ENCODE assay signal across 31 mouse cellular contexts in the genomic region with DNA sequence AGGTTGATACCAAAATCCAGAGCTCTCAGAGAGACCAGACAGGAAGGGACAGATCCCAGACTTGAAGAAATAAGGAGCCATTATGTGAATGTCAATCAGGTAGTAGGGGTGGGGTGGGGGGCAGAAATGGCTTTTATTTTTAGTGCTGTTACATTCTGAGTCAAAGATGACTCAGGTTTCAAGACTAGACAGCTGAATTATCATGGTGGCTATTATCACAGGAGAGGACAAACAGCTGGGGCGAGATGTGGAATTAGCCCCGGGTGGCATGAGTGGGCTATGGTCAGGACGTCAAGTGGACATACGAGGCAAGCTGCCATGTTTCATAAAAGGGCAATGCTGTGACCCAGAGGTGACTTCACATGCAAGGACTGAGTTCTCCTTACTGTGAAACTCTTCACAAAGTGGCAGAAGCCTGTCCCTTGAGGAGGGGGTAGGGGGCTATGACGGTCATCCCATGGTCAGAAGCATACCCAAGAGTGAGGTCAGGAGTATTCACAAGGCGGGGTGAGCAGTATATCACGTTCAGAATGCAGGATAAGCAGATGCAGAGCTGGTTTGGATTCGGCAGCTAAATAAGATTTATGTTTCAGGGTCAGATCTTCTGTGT. TPM values are rescaled to one million over a fixed set of nuclear protein-coding genes. Genes with fewer than 3 reads are reported as not detected.
A peak's percentile ranks its signal among the peaks of the same experiment; 100 is the strongest.
DNase-seq lines count a peak whose midpoint lies in the region; ATAC-seq and TF ChIP-seq lines count a peak whose summit lies in the region.
"Had no signal": no experiment of that assay in that cellular context is flagged by ENCODE, and none has a peak within 500 bp of the region (broad histone marks: within the 10 kb centered on the region; RNA-seq: fewer than 3 reads in every experiment).

No protein-coding gene starts in this region.

- H3K4me1 ChIP-seq in megakaryocyte, embryonic 14.5 days, result peaks cover 80% of the 10 kb centered on the region
- peaks cover 43 to 70% of the 10 kb centered on the region in 2 experiments for H3K4me1 ChIP-seq in CH12.LX (ENCODE audit: control insufficient read depth in 1 of 2, insufficient read depth in 2 of 2)
- H3K4me1 ChIP-seq: embryonic facial prominence, embryonic 10.5 days; forebrain, embryonic 12.5 days; forebrain, embryonic 15.5 days had no signal

- H3K9me3 ChIP-seq in megakaryocyte, embryonic 14.5 days, result no peaks in the 10 kb centered on the region
- no peaks in the 10 kb centered on the region for H3K9me3 ChIP-seq in CH12.LX (replicated peaks; ENCODE audit: low read length)
- H3K9me3 ChIP-seq: embryonic facial prominence, embryonic 10.5 days; embryonic facial prominence, embryonic 13.5 days; forebrain, embryonic 12.5 days; forebrain, embryonic 15.5 days; heart, embryonic 13.5 days had no signal

- H3K4me2 ChIP-seq in CH12.LX (ENCODE audit: insufficient read depth, low read depth, poor library complexity, severe bottlenecking), result peak overlapping the region; percentile 9; the same call in 1 of the 2 replicates
- H3K4me2 ChIP-seq: embryonic facial prominence, embryonic 13.5 days; forebrain, embryonic 12.5 days; forebrain, embryonic 15.5 days; heart, embryonic 13.5 days; hindbrain, embryonic 14.5 days had no signal

- DNase-seq in adrenal gland, postnatal 10 days, result peak; percentile 20
- no peak for DNase-seq in adrenal gland, postnatal 25 days
- no peak for DNase-seq in CH12.LX (ENCODE audit: extremely low read depth)
- no peak for DNase-seq in lung, postnatal 4 days
- DNase-seq: cerebellum, adult 11 months; cerebellum, adult 2 months; cerebellum, adult 9-11 months; cerebellum, postnatal 25 days; embryo, embryonic 11 days; gastrocnemius, postnatal 10 days; heart, adult 18-20 months; heart, postnatal 14 days; heart, postnatal 4 days; kidney, adult 18-20 months had no signal

- peak overlapping the region; percentile 93 for H3K27ac ChIP-seq in CH12.LX (ENCODE audit: insufficient read depth, low read depth)
- H3K27ac ChIP-seq: embryonic facial prominence, embryonic 10.5 days; embryonic facial prominence, embryonic 13.5 days; forebrain, embryonic 12.5 days; forebrain, embryonic 15.5 days; heart, embryonic 13.5 days; hindbrain, embryonic 14.5 days; hindbrain, postnatal 0 days had no signal

- no peaks in the 10 kb centered on the region for H3K27me3 ChIP-seq in megakaryocyte, embryonic 14.5 days (replicated peaks)
- H3K27me3 ChIP-seq in CH12.LX (replicated peaks), result no peaks in the 10 kb centered on the region
- H3K27me3 ChIP-seq: embryonic facial prominence, embryonic 13.5 days; forebrain, embryonic 12.5 days; forebrain, embryonic 15.5 days had no signal

- 0 out of 2 replicates have a peak, but pooled peaks cover 2% of the 10 kb centered on the region for H3K79me2 ChIP-seq in CH12.LX (replicated peaks; ENCODE audit: control insufficient read depth, extremely low read depth, insufficient read depth, poor library complexity, severe bottlenecking)

- no peak for TF ChIP-seq RAD21 in CH12.LX (IDR thresholded peaks at IDR 0.05; ENCODE audit: low read depth, low read length)

- dilution Hi-C loops in CH12.LX (cut with MboI; ENCODE audit: extremely low pct_ligation_motif_present, extremely low pct_unique_long_range_greater_than_20kb, low sequenced_read_pairs), result no loop called here

- TF ChIP-seq POLR2A in CH12.LX (IDR thresholded peaks at IDR 0.05; ENCODE audit: low read depth, low read length), result no peak

- peak overlapping the region; percentile 30 for H3K4me3 ChIP-seq in megakaryocyte, embryonic 14.5 days (replicated peaks)
- H3K4me3 ChIP-seq in CH12.LX (replicated peaks in 1 of 3; ENCODE audit: low read depth in 2 of 3, low read length in 2 of 3, poor library complexity in 1 of 3), result no peak overlapping the region
- H3K4me3 ChIP-seq: embryonic facial prominence, embryonic 10.5 days; embryonic facial prominence, embryonic 13.5 days; erythroblast, embryonic 14.5 days; forebrain, embryonic 12.5 days; forebrain, embryonic 15.5 days; heart, embryonic 13.5 days had no signal

- in situ Hi-C loops in CH12.LX (cut with MboI; ENCODE audit: low pct_ligation_motif_present, low pct_unique_long_range_greater_than_20kb, low sequenced_read_pairs), result no loop called here

- no peaks in the 10 kb centered on the region for H3K36me3 ChIP-seq in megakaryocyte, embryonic 14.5 days (replicated peaks; ENCODE audit: low read length)
- no peaks in the 10 kb centered on the region for H3K36me3 ChIP-seq in CH12.LX (replicated peaks in 1 of 2; ENCODE audit: control insufficient read depth in 1 of 2, insufficient read depth in 1 of 2, low read length in 1 of 2)
- H3K36me3 ChIP-seq: embryonic facial prominence, embryonic 10.5 days; embryonic facial prominence, embryonic 13.5 days; forebrain, embryonic 12.5 days; forebrain, embryonic 15.5 days; heart, embryonic 13.5 days had no signal

- TF ChIP-seq CTCF in CH12.LX (conservative IDR thresholded peaks at IDR 0.05 in 1 of 2, IDR thresholded peaks at IDR 0.05 in 1 of 2; ENCODE audit: low read depth in 2 of 2, low read length in 2 of 2), result no peak

- peak; percentile 75; the same call in 1 of the 2 replicates for TF ChIP-seq EP300 in CH12.LX (IDR thresholded peaks at IDR 0.05; ENCODE audit: low read length)

- peak overlapping the region; percentile 25 for H3K9ac ChIP-seq in CH12.LX (ENCODE audit: insufficient read depth, low read depth)
- H3K9ac ChIP-seq: embryonic facial prominence, embryonic 13.5 days; forebrain, embryonic 12.5 days; forebrain, embryonic 15.5 days; heart, embryonic 13.5 days; hindbrain, embryonic 14.5 days had no signal

- ATAC-seq in megakaryocyte, adult 5-6 weeks (ENCODE audit: poor library complexity, severe bottlenecking), result no peak
- ATAC-seq: forebrain, embryonic 15.5 days; hindbrain, postnatal 0 days; inflammation-experienced regulatory T-cells, adult 6 months; intestine, embryonic 16.5 days had no signal

TF ChIP-seq in CH12.LX, 34 proteins besides CTCF, POLR2A, EP300 and RAD21 (continues in another document):
- no peak for TF ChIP-seq GABPA (IDR thresholded peaks at IDR 0.05; ENCODE audit: insufficient replicate concordance, low read depth, low read length)
- TF ChIP-seq MAZ (IDR thresholded peaks at IDR 0.05; ENCODE audit: low read depth, low read length), result peak; percentile 80
- no peak for TF ChIP-seq ZMIZ1 (IDR thresholded peaks at IDR 0.05; ENCODE audit: low read depth, low read length)
- no peak for TF ChIP-seq USF1 (IDR thresholded peaks at IDR 0.05; ENCODE audit: low read depth, low read length)
- no peak for TF ChIP-seq E2F4 (IDR thresholded peaks at IDR 0.05; ENCODE audit: insufficient replicate concordance, low read depth, low read length)
- TF ChIP-seq KAT2A (IDR thresholded peaks at IDR 0.05; ENCODE audit: insufficient replicate concordance, low read length), result no peak
- TF ChIP-seq IRF4 (IDR thresholded peaks at IDR 0.05; ENCODE audit: low read depth, low read length), result peak; percentile 94
- TF ChIP-seq RCOR1 (conservative IDR thresholded peaks at IDR 0.05; ENCODE audit: low read depth, low read length), result no peak
- no peak for TF ChIP-seq HCFC1 (IDR thresholded peaks at IDR 0.05; ENCODE audit: low read depth, low read length)
- peak; percentile 93 for TF ChIP-seq ETS1 (conservative IDR thresholded peaks at IDR 0.05; ENCODE audit: low read depth, low read length)
- TF ChIP-seq ZNF384 (IDR thresholded peaks at IDR 0.05; ENCODE audit: low read depth, low read length), result no peak

RNA-seq across cellular contexts. Expression of a gene that starts 27.4 kb away (rescaled TPM):
- total RNA-seq in adrenal gland, postnatal 10 days (2021), result 1 to 10 TPM; 4.6 to 8.5 TPM
- total RNA-seq in adrenal gland, postnatal 25 days (2021), result 1.5 TPM in 2 replicates
- 2.8 and 5.0 TPM in 2 replicates for polyA plus RNA-seq in megakaryocyte, embryonic 14.5 days (2012; ENCODE audit: insufficient read depth, low replicate concordance)
- total RNA-seq in megakaryocyte, adult 5-6 weeks (2015), result 0.38 and 3.9 TPM in 2 replicates
- total RNA-seq in megakaryocyte, adult 5-6 weeks (2017), result 1.8 TPM in 1 of 2 replicates, not detected in the other
- 1.0 and 3.6 TPM in 2 replicates for total RNA-seq in CH12.LX (2012; rRNA removed)
- 0.17 and 0.30 TPM in 2 replicates for total RNA-seq in CH12.LX (2014; rRNA removed)
- 0.35 and 1.1 TPM in 2 replicates for polyA plus RNA-seq in CH12.LX (2012; ENCODE audit: insufficient read length, low read depth)

RNA-seq across cellular contexts. Expression of a gene that starts 42.5 kb away (rescaled TPM):
- not detected for total RNA-seq in adrenal gland, postnatal 10 days (2021)
- total RNA-seq in adrenal gland, postnatal 25 days (2021), result not detected in 2 replicates
- polyA plus RNA-seq in megakaryocyte, embryonic 14.5 days (2012; ENCODE audit: insufficient read depth, low replicate concordance), result 272 and 1,896 TPM in 2 replicates
- total RNA-seq in megakaryocyte, adult 5-6 weeks (2015), result not detected in 2 replicates
- not detected in 2 replicates for total RNA-seq in megakaryocyte, adult 5-6 weeks (2017)
- 0.42 TPM in 1 of 2 replicates, not detected in the other for total RNA-seq in CH12.LX (2012; rRNA removed)
- not detected in 2 replicates for total RNA-seq in CH12.LX (2014; rRNA removed)
- polyA plus RNA-seq in CH12.LX (2012; ENCODE audit: insufficient read length, low read depth), result 0.87 TPM in 1 of 2 replicates, not detected in the other
- total RNA-seq: adrenal gland, postnatal 4 days; gastrocnemius, postnatal 10 days; gastrocnemius, postnatal 4 days; hindbrain, postnatal 0 days; MEL had no signal
- polyA plus RNA-seq: cerebellum, adult 2 months; cortical plate, adult 2 months; embryonic facial prominence, embryonic 10.5 days; embryonic facial prominence, embryonic 13.5 days; forebrain, embryonic 12.5 days; forebrain, embryonic 15.5 days; hindbrain, embryonic 11.5 days; hindbrain, embryonic 14.5 days; hindbrain, postnatal 0 days; inflammation-experienced regulatory T-cells, adult 6 months had no signal

RNA-seq across cellular contexts. Expression of a gene that starts 42.6 kb away (rescaled TPM):
- total RNA-seq in adrenal gland, postnatal 10 days (2021), result 100 to 1,000 TPM; 385 to 411 TPM
- 271 and 273 TPM in 2 replicates for total RNA-seq in adrenal gland, postnatal 25 days (2021)
- 25.9 and 292 TPM in 2 replicates for polyA plus RNA-seq in megakaryocyte, embryonic 14.5 days (2012; ENCODE audit: insufficient read depth, low replicate concordance)
- 89.3 and 106 TPM in 2 replicates for total RNA-seq in megakaryocyte, adult 5-6 weeks (2015)
- 210 and 268 TPM in 2 replicates for total RNA-seq in megakaryocyte, adult 5-6 weeks (2017)
- total RNA-seq in CH12.LX (2012; rRNA removed) (643 and 706 TPM in 2 replicates), CH12.LX (2014; rRNA removed) (410 and 438 TPM in 2 replicates)
- polyA plus RNA-seq in CH12.LX (2012; ENCODE audit: insufficient read length, low read depth), result 533 and 622 TPM in 2 replicates

RNA-seq across cellular contexts. Expression of a gene that starts 43.6 kb away (rescaled TPM):
- total RNA-seq in adrenal gland, postnatal 10 days (2021), result 10 to 100 TPM; 19.9 to 29.6 TPM
- 30.8 and 37.4 TPM in 2 replicates for total RNA-seq in adrenal gland, postnatal 25 days (2021)
- not detected in 2 replicates for polyA plus RNA-seq in megakaryocyte, embryonic 14.5 days (2012; ENCODE audit: insufficient read depth, low replicate concordance)
- total RNA-seq in megakaryocyte, adult 5-6 weeks (2015), result 0.38 TPM in 1 of 2 replicates, not detected in the other
- not detected in 2 replicates for total RNA-seq in megakaryocyte, adult 5-6 weeks (2017)
- total RNA-seq in CH12.LX (2012; rRNA removed) (20.6 and 27.9 TPM in 2 replicates), CH12.LX (2014; rRNA removed) (12.3 and 14.3 TPM in 2 replicates)
- 9.3 and 11.0 TPM in 2 replicates for polyA plus RNA-seq in CH12.LX (2012; ENCODE audit: insufficient read length, low read depth)
- total RNA-seq: MEL had no signal
- polyA plus RNA-seq: embryonic facial prominence, embryonic 10.5 days; erythroblast, embryonic 14.5 days had no signal

RNA-seq across cellular contexts. Expression of a gene that starts 47.4 kb away (rescaled TPM):
- under 1 TPM; 0.42 to 0.51 TPM for total RNA-seq in adrenal gland, postnatal 10 days (2021)
- 0.36 and 0.48 TPM in 2 replicates for total RNA-seq in adrenal gland, postnatal 25 days (2021)
- not detected in 2 replicates for polyA plus RNA-seq in megakaryocyte, embryonic 14.5 days (2012; ENCODE audit: insufficient read depth, low replicate concordance)
- total RNA-seq in megakaryocyte, adult 5-6 weeks (2015), result not detected in 2 replicates
- not detected in 2 replicates for total RNA-seq in megakaryocyte, adult 5-6 weeks (2017)
- 3.9 TPM in 2 replicates for total RNA-seq in CH12.LX (2012; rRNA removed)
- total RNA-seq in CH12.LX (2014; rRNA removed), result 1.7 and 1.9 TPM in 2 replicates
- polyA plus RNA-seq in CH12.LX (2012; ENCODE audit: insufficient read length, low read depth), result 2.0 and 2.9 TPM in 2 replicates
- total RNA-seq: MEL had no signal
- polyA plus RNA-seq: erythroblast, embryonic 14.5 days had no signal
